Mouse (Mus musculus) erythroblast, embryonic 14.5 days (primary cell): Measurements from ENCODE around the gene Dab1.

Source experiments
- GATA1 ChIP-seq: IDR thresholded peaks from 2 replicates; pipeline ENCODE4 v1.6.1; 2012; ENCODE audit warnings: low read length, inconsistent platforms, mixed read lengths
- TAL1 ChIP-seq: IDR thresholded peaks from 3 replicates; pipeline ENCODE4 v1.6.1; 2012; ENCODE audit warnings: low read length, inconsistent platforms, mixed read lengths

- no peak for TF ChIP-seq TAL1
- no peak for TF ChIP-seq GATA1
Measured at GRCm38 (mm10) chr4:104204047-104204446, 584.9 kb downstream of the Dab1 start.
